Mouse (Mus musculus) heart, postnatal 25 days (tissue): ENCODE results near the gene U2af1l4. TPM values are rescaled to one million over a fixed set of nuclear protein-coding genes. Genes with fewer than 3 reads are reported as not detected.
A peak's percentile ranks its signal among the peaks of the same experiment; 100 is the strongest.

Experiments
- DNase-seq: peaks from one replicate; pipeline ENCODE4 v3.0.0; 2022; ENCODE audit warnings: low spot score
- intact Hi-C: fragments of 180-260 bp; cut with DNase I; formaldehyde crosslinking; loops from one replicate; pipeline ENCODE4 v1.15.1; 2025
- total RNA-seq, 2 experiments: library from RNA; stranded (reverse); gene quantifications; 2 replicates each; pipeline ENCODE4 v1.2.3; 2021

The U2af1l4 gene
- 10 to 100 TPM; 63.7 to 66.4 TPM for total RNA-seq

GRCm38 (mm10) chr7:30563117-30563905 is at the start of gene U2af1l4, which contains the start of the genes Gm49396 and Psenen:
TSS of gene U2af1l4 (plus strand) at chr7:30563301.
TSS of gene Gm49396 (plus strand) at chr7:30563344.
TSS of gene Psenen (minus strand) at chr7:30563627.
- intact Hi-C loops, result no loop called here
- peak; percentile 94 for DNase-seq

GRCm38 (mm10) chr7:30515003-30515760 is 47.9 kb upstream of the U2af1l4 start:
- intact Hi-C loops, result no loop called here
- DNase-seq, result no peak

- DNase-seq, result no peak
- intact Hi-C loops, result no loop called here
Observed at GRCm38 (mm10) chr7:30518325-30518724, 44.8 kb upstream of the U2af1l4 start.

GRCm38 (mm10) chr7:30520396-30520795 is 42.7 kb upstream of the U2af1l4 start:
- intact Hi-C loops, result no loop called here
- DNase-seq, result no peak

GRCm38 (mm10) chr7:30520856-30521255 is 42.2 kb upstream of the U2af1l4 start:
- intact Hi-C loops, result no loop called here
- no peak for DNase-seq

- intact Hi-C loops, result no loop called here
- DNase-seq, result no peak
Observed at GRCm38 (mm10) chr7:30522871-30523270, 40.2 kb upstream of the U2af1l4 start.

- no peak for DNase-seq
- intact Hi-C loops, result no loop called here
Observed at GRCm38 (mm10) chr7:30524487-30524886, 38.6 kb upstream of the U2af1l4 start.

GRCm38 (mm10) chr7:30525954-30526353 is 37.1 kb upstream of the U2af1l4 start:
- intact Hi-C loops, result no loop called here

GRCm38 (mm10) chr7:30526399-30526798 is 36.7 kb upstream of the U2af1l4 start:
- intact Hi-C loops, result no loop called here
- no peak for DNase-seq

More at GRCm38 (mm10) chr7:30525954-30526353, 37.1 kb upstream of the U2af1l4 start:
- no peak for DNase-seq

- intact Hi-C loops, result no loop called here
- no peak for DNase-seq
Observed at GRCm38 (mm10) chr7:30526981-30527380, 36.1 kb upstream of the U2af1l4 start.

- intact Hi-C loops, result no loop called here
- DNase-seq, result no peak
Observed at GRCm38 (mm10) chr7:30531291-30531815, 31.7 kb upstream of the U2af1l4 start.

- intact Hi-C loops, result no loop called here
- DNase-seq, result no peak
Observed at GRCm38 (mm10) chr7:30532931-30533330, 30.2 kb upstream of the U2af1l4 start.

- intact Hi-C loops, result no loop called here
- no peak for DNase-seq
Observed at GRCm38 (mm10) chr7:30533941-30534632, 29.0 kb upstream of the U2af1l4 start.

- intact Hi-C loops, result no loop called here
- DNase-seq, result peak; percentile 90
Observed at GRCm38 (mm10) chr7:30534633-30535577, 28.2 kb upstream of the U2af1l4 start, which contains the start of gene Arhgap33. TSS of gene Arhgap33 (minus strand) at chr7:30535060.

- DNase-seq, result no peak
- intact Hi-C loops, result no loop called here
Observed at GRCm38 (mm10) chr7:30540572-30540971, 22.5 kb upstream of the U2af1l4 start.

- no peak for DNase-seq
- intact Hi-C loops, result no loop called here
Observed at GRCm38 (mm10) chr7:30544327-30544726, 18.8 kb upstream of the U2af1l4 start.

GRCm38 (mm10) chr7:30549880-30550279 is 13.2 kb upstream of the U2af1l4 start:
- intact Hi-C loops, result loop anchor here (5.0 kb wide), 1 partner anchor 58 kb away; the partner anchor contains the start of gene Prodh2
- no peak for DNase-seq

- no peak for DNase-seq
- intact Hi-C loops, result no loop called here
Observed at GRCm38 (mm10) chr7:30550603-30551002, 12.5 kb upstream of the U2af1l4 start.
